Mouse (Mus musculus): ENCODE measurements around the gene Nup107. TPM values are rescaled to one million over a fixed set of nuclear protein-coding genes. Genes with fewer than 3 reads are reported as not detected.

The Nup107 gene
- polyA plus RNA-seq, 1 experiment from 2014 or later: 106 TPM

- no peak for ATAC-seq (ENCODE audit: insufficient number of reproducible peaks, low FRiP score, low TSS enrichment, low read depth)
- Histone ChIP-seq H3K4me1 (ENCODE audit: control insufficient read depth, insufficient read depth, low read length) (no peaks in the 10 kb centered on the region), H3K9ac (ENCODE audit: low read length) (no peak overlapping the region), H3K36me3 (ENCODE audit: control insufficient read depth, insufficient read depth, low read length) (peaks cover 30% of the 10 kb centered on the region), H3K4me3 (ENCODE audit: low read depth, low read length) (no peak overlapping the region), H3K27ac (replicated peaks; ENCODE audit: low read depth, low read length) (no peak overlapping the region), H3K4me2 (ENCODE audit: low read depth, severe bottlenecking) (no peak overlapping the region), H3K27me3 (ENCODE audit: control insufficient read depth, insufficient read depth, low read length) (no peaks in the 10 kb centered on the region), H3K9me3 (ENCODE audit: control insufficient read depth, low read length) (no peaks in the 10 kb centered on the region)
- WGBS: 96% methylated on average over 7 of the region's 7 CpGs
- no peak for DNase-seq (ENCODE audit: low spot score)
Observed at GRCm38 (mm10) chr10:117773106-117773720, 19.3 kb downstream of the Nup107 start.

GRCm38 (mm10) chr10:117772364-117773105 is 20.0 kb downstream of the Nup107 start:
- no peak overlapping the region for H3K4me3 ChIP-seq (ENCODE audit: low read depth, low read length)
- H3K9me3 ChIP-seq (ENCODE audit: control insufficient read depth, low read length): no peaks in the 10 kb centered on the region
- H3K36me3 ChIP-seq (ENCODE audit: control insufficient read depth, insufficient read depth, low read length): peaks cover 33% of the 10 kb centered on the region
- no peak overlapping the region for H3K27ac ChIP-seq (replicated peaks; ENCODE audit: low read depth, low read length)
- ATAC-seq (ENCODE audit: insufficient number of reproducible peaks, low FRiP score, low TSS enrichment, low read depth) (no peak), DNase-seq (ENCODE audit: low spot score) (no peak)
- no peak overlapping the region for H3K4me2 ChIP-seq (ENCODE audit: low read depth, severe bottlenecking)
- H3K27me3 ChIP-seq (ENCODE audit: control insufficient read depth, insufficient read depth, low read length): no peaks in the 10 kb centered on the region
- 93% methylated on average over 17 of the region's 17 CpGs for WGBS
- H3K9ac ChIP-seq (ENCODE audit: low read length): no peak overlapping the region
- no peaks in the 10 kb centered on the region for H3K4me1 ChIP-seq (ENCODE audit: control insufficient read depth, insufficient read depth, low read length)

- no peak overlapping the region for H3K9ac ChIP-seq (ENCODE audit: low read length)
- no peaks in the 10 kb centered on the region for H3K27me3 ChIP-seq (ENCODE audit: control insufficient read depth, insufficient read depth, low read length)
Observed at GRCm38 (mm10) chr10:117771131-117771510, 21.4 kb downstream of the Nup107 start.

GRCm38 (mm10) chr10:117770286-117771130 is 22.0 kb downstream of the Nup107 start:
- Histone ChIP-seq H3K4me1 (ENCODE audit: control insufficient read depth, insufficient read depth, low read length) (no peaks in the 10 kb centered on the region), H3K36me3 (ENCODE audit: control insufficient read depth, insufficient read depth, low read length) (peaks cover 34% of the 10 kb centered on the region), H3K9ac (ENCODE audit: low read length) (no peak overlapping the region), H3K27me3 (ENCODE audit: control insufficient read depth, insufficient read depth, low read length) (no peaks in the 10 kb centered on the region), H3K27ac (replicated peaks; ENCODE audit: low read depth, low read length) (no peak overlapping the region), H3K4me2 (ENCODE audit: low read depth, severe bottlenecking) (no peak overlapping the region), H3K9me3 (ENCODE audit: control insufficient read depth, low read length) (no peaks in the 10 kb centered on the region), H3K4me3 (ENCODE audit: low read depth, low read length) (no peak overlapping the region)
- ATAC-seq (ENCODE audit: insufficient number of reproducible peaks, low FRiP score, low TSS enrichment, low read depth) (no peak), DNase-seq (ENCODE audit: low spot score) (no peak)
- 95% methylated on average over 18 of the region's 18 CpGs for WGBS

More at GRCm38 (mm10) chr10:117771131-117771510, 21.4 kb downstream of the Nup107 start:
- Histone ChIP-seq H3K4me2 (ENCODE audit: low read depth, severe bottlenecking) (no peak overlapping the region), H3K4me1 (ENCODE audit: control insufficient read depth, insufficient read depth, low read length) (no peaks in the 10 kb centered on the region), H3K4me3 (ENCODE audit: low read depth, low read length) (no peak overlapping the region), H3K36me3 (ENCODE audit: control insufficient read depth, insufficient read depth, low read length) (peaks cover 29% of the 10 kb centered on the region), H3K27ac (replicated peaks; ENCODE audit: low read depth, low read length) (no peak overlapping the region), H3K9me3 (ENCODE audit: control insufficient read depth, low read length) (no peaks in the 10 kb centered on the region)
- no peak for DNase-seq (ENCODE audit: low spot score)
- ATAC-seq (ENCODE audit: insufficient number of reproducible peaks, low FRiP score, low TSS enrichment, low read depth): no peak
- WGBS: 96% methylated on average over 10 of the region's 10 CpGs

- DNase-seq (ENCODE audit: low spot score) (no peak), ATAC-seq (ENCODE audit: insufficient number of reproducible peaks, low FRiP score, low TSS enrichment, low read depth) (no peak)
- H3K4me1 ChIP-seq (ENCODE audit: control insufficient read depth, insufficient read depth, low read length): no peaks in the 10 kb centered on the region
- no peaks in the 10 kb centered on the region for H3K27me3 ChIP-seq (ENCODE audit: control insufficient read depth, insufficient read depth, low read length)
- H3K4me3 ChIP-seq (ENCODE audit: low read depth, low read length): no peak overlapping the region
- H3K36me3 ChIP-seq (ENCODE audit: control insufficient read depth, insufficient read depth, low read length): peaks cover 36% of the 10 kb centered on the region
- H3K4me2 ChIP-seq (ENCODE audit: low read depth, severe bottlenecking): no peak overlapping the region
- no peak overlapping the region for H3K27ac ChIP-seq (replicated peaks; ENCODE audit: low read depth, low read length)
- no peak overlapping the region for H3K9ac ChIP-seq (ENCODE audit: low read length)
- H3K9me3 ChIP-seq (ENCODE audit: control insufficient read depth, low read length): no peaks in the 10 kb centered on the region
- 95% methylated on average over 9 of the region's 9 CpGs for WGBS
Observed at GRCm38 (mm10) chr10:117769541-117770285, 22.8 kb downstream of the Nup107 start.

DNA sequence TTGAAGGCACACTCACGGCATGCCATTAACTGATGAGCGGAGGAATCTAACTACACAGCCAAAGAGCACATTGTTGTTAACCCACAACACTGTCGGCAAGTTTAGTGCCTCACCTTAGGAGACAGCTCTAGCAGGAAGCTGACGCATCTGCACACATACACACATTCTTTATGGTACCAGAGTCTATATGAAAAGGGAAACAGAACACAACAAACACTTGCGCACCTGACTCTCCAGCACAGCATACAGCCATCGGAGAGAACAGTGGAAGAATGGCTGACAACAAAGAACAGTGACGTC is 24.4 kb downstream of the Nup107 start:
- Histone ChIP-seq H3K27me3 (ENCODE audit: control insufficient read depth, insufficient read depth, low read length) (no peaks in the 10 kb centered on the region), H3K36me3 (ENCODE audit: control insufficient read depth, insufficient read depth, low read length) (peaks cover 35% of the 10 kb centered on the region), H3K4me1 (ENCODE audit: control insufficient read depth, insufficient read depth, low read length) (no peaks in the 10 kb centered on the region), H3K9me3 (ENCODE audit: control insufficient read depth, low read length) (no peaks in the 10 kb centered on the region), H3K4me2 (ENCODE audit: low read depth, severe bottlenecking) (no peak overlapping the region), H3K9ac (ENCODE audit: low read length) (no peak overlapping the region), H3K27ac (replicated peaks; ENCODE audit: low read depth, low read length) (no peak overlapping the region), H3K4me3 (ENCODE audit: low read depth, low read length) (no peak overlapping the region)
- DNase-seq (ENCODE audit: low spot score) (no peak), ATAC-seq (ENCODE audit: insufficient number of reproducible peaks, low FRiP score, low TSS enrichment, low read depth) (no peak)
- WGBS: 96% methylated on average over 7 of the region's 7 CpGs

DNA sequence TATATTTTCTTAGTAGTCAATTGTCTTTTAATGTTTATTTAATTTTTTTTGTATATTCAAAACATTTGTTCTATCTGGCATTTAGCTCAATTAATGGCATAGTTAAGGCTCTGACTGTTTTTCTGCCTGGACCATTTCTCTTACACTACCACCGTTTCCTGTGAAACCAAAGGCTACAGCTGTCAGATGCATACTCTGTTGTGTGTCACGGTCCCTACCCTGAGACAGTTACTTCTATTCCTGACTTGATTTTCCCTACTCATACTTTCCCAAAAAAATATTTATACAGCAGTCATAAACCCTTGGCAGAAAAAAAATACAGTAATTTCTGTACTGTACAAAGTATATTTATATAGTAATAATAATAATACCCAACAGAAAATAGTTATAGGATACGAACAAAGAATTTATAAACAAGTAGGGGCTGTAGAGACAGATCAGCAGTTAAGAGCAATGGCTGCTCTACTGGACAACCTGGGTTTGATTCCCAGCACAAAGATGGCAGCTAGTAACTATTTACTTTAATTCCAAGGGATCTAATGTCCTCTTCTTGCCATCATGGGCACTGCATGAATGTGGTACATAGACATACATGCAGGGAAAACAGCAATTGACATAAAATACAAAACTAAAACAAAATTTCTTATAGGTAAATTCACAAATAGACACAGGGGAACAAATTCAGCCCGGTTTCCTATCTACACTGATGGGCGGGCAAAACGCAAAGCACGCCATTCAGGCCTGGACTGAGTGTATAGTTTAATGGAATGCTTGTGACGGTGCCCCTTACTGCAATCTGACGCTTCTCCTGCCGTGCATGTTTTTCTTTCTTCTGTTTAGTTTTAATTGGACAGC is 25.0 kb downstream of the Nup107 start:
- ATAC-seq (ENCODE audit: insufficient number of reproducible peaks, low FRiP score, low TSS enrichment, low read depth) (no peak), DNase-seq (ENCODE audit: low spot score) (no peak)
- 92% methylated on average over 10 of the region's 10 CpGs for WGBS
- H3K4me2 ChIP-seq (ENCODE audit: low read depth, severe bottlenecking): no peak overlapping the region
- H3K9me3 ChIP-seq (ENCODE audit: control insufficient read depth, low read length): no peaks in the 10 kb centered on the region
- H3K36me3 ChIP-seq (ENCODE audit: control insufficient read depth, insufficient read depth, low read length): peaks cover 36% of the 10 kb centered on the region
- H3K4me3 ChIP-seq (ENCODE audit: low read depth, low read length): no peak overlapping the region
- H3K27ac ChIP-seq (replicated peaks; ENCODE audit: low read depth, low read length): no peak overlapping the region
- H3K27me3 ChIP-seq (ENCODE audit: control insufficient read depth, insufficient read depth, low read length): no peaks in the 10 kb centered on the region
- H3K9ac ChIP-seq (ENCODE audit: low read length): no peak overlapping the region
- H3K4me1 ChIP-seq (ENCODE audit: control insufficient read depth, insufficient read depth, low read length): no peaks in the 10 kb centered on the region

Measured in limb, embryonic 11.5 days (tissue).